Mouse (Mus musculus): ENCODE results near the gene Map2k1. TPM values are rescaled to one million over a fixed set of nuclear protein-coding genes. Genes with fewer than 3 reads are reported as not detected.

Gene Map2k1
- polyA plus RNA-seq, 1 experiment = 67.3 TPM

- no peak overlapping the region for H3ac ChIP-seq (ENCODE audit: control insufficient read depth, insufficient read length)
- no peaks in the 10 kb centered on the region for H3K27me3 ChIP-seq (ENCODE audit: control insufficient read depth, insufficient read depth, insufficient read length)
- no peak overlapping the region for H3K4me3 ChIP-seq
- peaks cover 76% of the 10 kb centered on the region for H3K79me2 ChIP-seq (ENCODE audit: control insufficient read depth, insufficient read depth)
- no peaks in the 10 kb centered on the region for H3K36me3 ChIP-seq (ENCODE audit: control insufficient read depth, insufficient read depth)
- H3K4me2 ChIP-seq (ENCODE audit: low read depth) = no peak overlapping the region
- no peak for TF ChIP-seq MYOD1 (IDR thresholded peaks at IDR 0.05; ENCODE audit: control insufficient read depth in 1 of 3, insufficient read length in 2 of 3, low read depth in 2 of 3)
- no peak for TF ChIP-seq MAX (IDR thresholded peaks at IDR 0.05; ENCODE audit: low read depth)
- no peak for TF ChIP-seq SRF (IDR thresholded peaks at IDR 0.05; ENCODE audit: control insufficient read depth, insufficient read length, low read depth)
- TF ChIP-seq POLR2A (IDR thresholded peaks at IDR 0.05; ENCODE audit: insufficient read length, low read depth) = no peak
- TF ChIP-seq CEBPB (IDR thresholded peaks at IDR 0.05; ENCODE audit: insufficient read depth, poor library complexity, severe bottlenecking) = no peak
- no peak for TF ChIP-seq E2F4 (IDR thresholded peaks at IDR 0.05; ENCODE audit: insufficient read depth)
- TF ChIP-seq MYOG (IDR thresholded peaks at IDR 0.05; ENCODE audit: control insufficient read depth in 1 of 3, insufficient read depth in 1 of 3, insufficient read length in 2 of 3, low read depth in 2 of 3) = no peak
- no peak for TF ChIP-seq TCF3 (IDR thresholded peaks at IDR 0.05; ENCODE audit: insufficient read length, low read depth)
- TF ChIP-seq POLR2AphosphoS2 (IDR thresholded peaks at IDR 0.05; ENCODE audit: insufficient read length, low read depth) = no peak
- TF ChIP-seq USF1 (IDR thresholded peaks at IDR 0.05; ENCODE audit: low read depth) = no peak
- TF ChIP-seq REST (IDR thresholded peaks at IDR 0.05; ENCODE audit: insufficient read depth, insufficient read length) = no peak
- TF ChIP-seq TCF12 (IDR thresholded peaks at IDR 0.05; ENCODE audit: insufficient read depth, poor library complexity, severe bottlenecking) = no peak
These were observed 12.8 kb downstream of the Map2k1 start for GRCm38 (mm10) chr9:64240681-64241080.

DNA sequence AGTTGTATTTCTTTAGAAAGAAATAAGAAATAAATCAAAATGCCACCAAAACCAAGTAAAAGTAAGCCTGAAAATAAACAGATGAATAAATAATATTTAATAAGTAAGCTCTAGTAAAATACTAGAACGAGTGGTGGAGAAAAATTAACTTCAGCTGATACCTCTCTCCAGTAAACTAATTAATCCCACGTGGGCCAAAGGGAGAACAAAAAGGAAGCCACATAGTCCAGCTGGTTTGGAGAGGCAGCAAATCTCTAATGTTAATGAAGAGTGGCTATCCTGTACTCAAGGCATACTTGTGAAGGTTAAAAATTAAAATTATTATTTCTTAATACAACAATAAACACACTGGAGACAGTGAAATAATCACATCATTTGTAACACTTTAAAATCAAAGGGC, 13.3 kb downstream of the Map2k1 start:
- Histone ChIP-seq H3K4me2 (ENCODE audit: low read depth) (no peak overlapping the region), H3K79me2 (ENCODE audit: control insufficient read depth, insufficient read depth) (peaks cover 76% of the 10 kb centered on the region), H3K4me3 (no peak overlapping the region), H3K27me3 (ENCODE audit: control insufficient read depth, insufficient read depth, insufficient read length) (no peaks in the 10 kb centered on the region), H3K36me3 (ENCODE audit: control insufficient read depth, insufficient read depth) (no peaks in the 10 kb centered on the region), H3ac (ENCODE audit: control insufficient read depth, insufficient read length) (no peak overlapping the region)
- TF ChIP-seq USF1 (IDR thresholded peaks at IDR 0.05; ENCODE audit: low read depth) (no peak), POLR2AphosphoS2 (IDR thresholded peaks at IDR 0.05; ENCODE audit: insufficient read length, low read depth) (no peak), SRF (IDR thresholded peaks at IDR 0.05; ENCODE audit: control insufficient read depth, insufficient read length, low read depth) (no peak), REST (IDR thresholded peaks at IDR 0.05; ENCODE audit: insufficient read depth, insufficient read length) (no peak), MYOD1 (IDR thresholded peaks at IDR 0.05; ENCODE audit: control insufficient read depth in 1 of 3, insufficient read length in 2 of 3, low read depth in 2 of 3) (no peak), E2F4 (IDR thresholded peaks at IDR 0.05; ENCODE audit: insufficient read depth) (no peak), TCF3 (IDR thresholded peaks at IDR 0.05; ENCODE audit: insufficient read length, low read depth) (no peak), MAX (IDR thresholded peaks at IDR 0.05; ENCODE audit: low read depth) (no peak), MYOG (IDR thresholded peaks at IDR 0.05; ENCODE audit: control insufficient read depth in 1 of 3, insufficient read depth in 1 of 3, insufficient read length in 2 of 3, low read depth in 2 of 3) (no peak), POLR2A (IDR thresholded peaks at IDR 0.05; ENCODE audit: insufficient read length, low read depth) (no peak), CEBPB (IDR thresholded peaks at IDR 0.05; ENCODE audit: insufficient read depth, poor library complexity, severe bottlenecking) (no peak), TCF12 (IDR thresholded peaks at IDR 0.05; ENCODE audit: insufficient read depth, poor library complexity, severe bottlenecking) (no peak)

DNA sequence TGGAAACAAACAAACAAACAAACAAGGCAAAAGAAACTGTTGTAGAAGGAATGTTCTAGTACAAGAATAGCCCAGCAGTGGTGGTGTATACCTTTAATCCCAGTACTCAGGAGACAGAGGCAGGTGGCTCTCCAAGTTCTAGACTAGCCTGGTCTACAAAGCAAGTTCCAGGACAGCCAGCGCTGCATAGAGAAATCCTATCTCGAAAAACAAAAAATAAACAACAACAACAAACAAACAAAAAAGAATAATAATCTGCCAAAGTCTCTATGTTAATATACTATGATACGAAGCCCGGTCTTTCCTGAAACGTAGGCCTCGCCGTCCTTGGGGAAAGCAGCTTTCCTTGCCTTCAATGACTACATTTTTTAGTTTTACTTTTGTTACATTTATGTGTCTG, 17.4 kb downstream of the Map2k1 start:
- TF ChIP-seq CEBPB (IDR thresholded peaks at IDR 0.05; ENCODE audit: insufficient read depth, poor library complexity, severe bottlenecking) = no peak
- TF ChIP-seq MYOD1 (IDR thresholded peaks at IDR 0.05; ENCODE audit: control insufficient read depth in 1 of 3, insufficient read length in 2 of 3, low read depth in 2 of 3) = no peak
- no peak for TF ChIP-seq POLR2AphosphoS2 (IDR thresholded peaks at IDR 0.05; ENCODE audit: insufficient read length, low read depth)
- no peak for TF ChIP-seq USF1 (IDR thresholded peaks at IDR 0.05; ENCODE audit: low read depth)
- TF ChIP-seq TCF12 (IDR thresholded peaks at IDR 0.05; ENCODE audit: insufficient read depth, poor library complexity, severe bottlenecking) = no peak
- TF ChIP-seq TCF3 (IDR thresholded peaks at IDR 0.05; ENCODE audit: insufficient read length, low read depth) = no peak
- TF ChIP-seq POLR2A (IDR thresholded peaks at IDR 0.05; ENCODE audit: insufficient read length, low read depth) = no peak
- no peak for TF ChIP-seq MYOG (IDR thresholded peaks at IDR 0.05; ENCODE audit: control insufficient read depth in 1 of 3, insufficient read depth in 1 of 3, insufficient read length in 2 of 3, low read depth in 2 of 3)
- no peak for TF ChIP-seq REST (IDR thresholded peaks at IDR 0.05; ENCODE audit: insufficient read depth, insufficient read length)
- no peak for TF ChIP-seq MAX (IDR thresholded peaks at IDR 0.05; ENCODE audit: low read depth)
- TF ChIP-seq E2F4 (IDR thresholded peaks at IDR 0.05; ENCODE audit: insufficient read depth) = no peak
- TF ChIP-seq SRF (IDR thresholded peaks at IDR 0.05; ENCODE audit: control insufficient read depth, insufficient read length, low read depth) = no peak
- Histone ChIP-seq H3K79me2 (ENCODE audit: control insufficient read depth, insufficient read depth) (peaks cover 72% of the 10 kb centered on the region), H3K4me3 (no peak overlapping the region), H3K36me3 (ENCODE audit: control insufficient read depth, insufficient read depth) (no peaks in the 10 kb centered on the region), H3K4me2 (ENCODE audit: low read depth) (no peak overlapping the region), H3K27me3 (ENCODE audit: control insufficient read depth, insufficient read depth, insufficient read length) (no peaks in the 10 kb centered on the region), H3ac (ENCODE audit: control insufficient read depth, insufficient read length) (no peak overlapping the region)

- peaks cover 70% of the 10 kb centered on the region for H3K79me2 ChIP-seq (ENCODE audit: control insufficient read depth, insufficient read depth)
- H3K4me3 ChIP-seq = no peak within 1 kb of the TSS
- peak within 1 kb of the TSS; percentile 57 for H3K4me2 ChIP-seq (ENCODE audit: low read depth)
- H3ac ChIP-seq (ENCODE audit: control insufficient read depth, insufficient read length) = no peak within 1 kb of the TSS
- no peaks in the 10 kb centered on the region for H3K27me3 ChIP-seq (ENCODE audit: control insufficient read depth, insufficient read depth, insufficient read length)
- no peak for TF ChIP-seq E2F4 (IDR thresholded peaks at IDR 0.05; ENCODE audit: insufficient read depth)
- TF ChIP-seq SRF (IDR thresholded peaks at IDR 0.05; ENCODE audit: control insufficient read depth, insufficient read length, low read depth) = no peak
- peak in 2 of 3 experiments; percentile 43 to 59 for TF ChIP-seq MYOD1 (IDR thresholded peaks at IDR 0.05; ENCODE audit: control insufficient read depth in 1 of 3, insufficient read length in 2 of 3, low read depth in 2 of 3)
- TF ChIP-seq TCF3 (IDR thresholded peaks at IDR 0.05; ENCODE audit: insufficient read length, low read depth) = no peak
- no peak for TF ChIP-seq POLR2AphosphoS2 (IDR thresholded peaks at IDR 0.05; ENCODE audit: insufficient read length, low read depth)
- TF ChIP-seq MYOG (IDR thresholded peaks at IDR 0.05; ENCODE audit: control insufficient read depth in 1 of 3, insufficient read depth in 1 of 3, insufficient read length in 2 of 3, low read depth in 2 of 3) = peak in 1 of 3 experiments; percentile 25
- no peaks in the 10 kb centered on the region for H3K36me3 ChIP-seq (ENCODE audit: control insufficient read depth, insufficient read depth)
These were observed 18.5 kb downstream of the Map2k1 start, which contains the start of gene Uchl4 for GRCm38 (mm10) chr9:64234768-64235435. Uchl4 (plus strand) TSS chr9:64235201.

All from myocyte (in vitro differentiated cells).